Mouse (Mus musculus) T-helper 1 cell (primary cell): ENCODE data around the gene Plcg1.

Source experiments
- in situ Hi-C: fragments of 300-600 bp; cut with MboI, MseI; formaldehyde crosslinking; loops from one replicate; pipeline ENCODE4 v1.15.1; 2025; ENCODE audit warnings: high pct_unique_total_duplicates

Gene Plcg1

DNA sequence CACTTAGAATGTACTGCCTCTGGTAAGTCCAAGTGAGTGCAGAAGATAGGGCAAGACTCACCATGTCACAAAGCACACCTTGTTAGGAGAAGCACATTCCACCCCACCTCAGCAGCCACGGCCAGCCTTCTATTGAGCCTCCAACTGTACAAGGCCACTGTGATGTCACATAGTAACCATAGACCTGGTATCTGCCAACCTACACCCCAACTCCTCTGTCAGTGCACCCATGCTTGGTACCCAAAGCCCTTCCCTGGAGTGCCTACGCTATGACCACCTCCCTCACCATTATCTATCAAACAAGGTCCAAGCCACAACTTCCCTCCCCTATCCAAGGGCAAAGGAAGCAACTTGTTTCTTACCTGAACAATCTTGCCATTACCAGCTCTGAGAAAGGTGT is 37.9 kb downstream of the Plcg1 start:
- in situ Hi-C loops: loop anchor here (25.0 kb wide), 1 partner anchor 118 kb away; the partner anchor contains the start of gene Lpin3

DNA sequence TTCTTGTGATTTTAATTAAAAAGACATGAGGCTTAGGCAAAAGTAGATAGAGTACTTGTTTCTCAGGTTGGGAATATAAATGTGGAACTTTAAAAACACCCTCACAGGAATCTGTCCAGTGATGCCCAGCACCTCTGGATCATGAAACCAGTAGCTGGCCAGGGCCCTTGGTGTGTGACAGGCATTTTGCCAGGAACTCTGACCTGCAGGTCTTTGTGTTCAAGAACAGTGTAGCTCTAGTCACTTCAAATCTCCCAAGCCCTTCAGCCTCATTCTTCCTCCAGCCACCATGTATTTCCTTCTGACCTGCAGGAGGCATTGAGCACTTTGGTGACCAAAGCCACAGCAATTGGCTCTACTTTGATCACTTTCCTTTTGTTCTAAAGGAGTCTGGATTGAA is 39.3 kb downstream of the Plcg1 start:
- in situ Hi-C loops: loop anchor here (25.0 kb wide), 1 partner anchor 117 kb away; the partner anchor contains the start of gene Lpin3

DNA sequence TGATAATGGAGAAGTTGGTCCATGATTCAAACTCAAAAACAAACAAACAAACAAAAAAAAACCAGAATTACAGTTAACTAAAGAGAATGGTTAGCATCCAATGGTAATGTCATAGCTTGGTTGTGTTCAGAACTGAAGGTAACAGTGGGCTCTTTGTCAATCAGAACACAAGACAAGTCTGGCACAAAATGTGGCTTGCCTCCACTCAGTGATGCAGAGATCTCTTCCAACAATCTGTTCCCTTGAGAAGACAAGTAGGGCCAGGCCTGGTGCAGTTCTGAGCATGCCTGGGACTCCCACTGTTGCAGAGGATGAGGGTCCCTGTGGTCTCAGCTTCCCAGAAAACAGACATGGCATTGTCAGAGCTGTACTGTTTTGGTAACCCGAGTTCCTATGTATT is 39.8 kb downstream of the Plcg1 start:
- in situ Hi-C loops: loop anchor here (25.0 kb wide), 1 partner anchor 116 kb away; the partner anchor contains the start of gene Lpin3

DNA sequence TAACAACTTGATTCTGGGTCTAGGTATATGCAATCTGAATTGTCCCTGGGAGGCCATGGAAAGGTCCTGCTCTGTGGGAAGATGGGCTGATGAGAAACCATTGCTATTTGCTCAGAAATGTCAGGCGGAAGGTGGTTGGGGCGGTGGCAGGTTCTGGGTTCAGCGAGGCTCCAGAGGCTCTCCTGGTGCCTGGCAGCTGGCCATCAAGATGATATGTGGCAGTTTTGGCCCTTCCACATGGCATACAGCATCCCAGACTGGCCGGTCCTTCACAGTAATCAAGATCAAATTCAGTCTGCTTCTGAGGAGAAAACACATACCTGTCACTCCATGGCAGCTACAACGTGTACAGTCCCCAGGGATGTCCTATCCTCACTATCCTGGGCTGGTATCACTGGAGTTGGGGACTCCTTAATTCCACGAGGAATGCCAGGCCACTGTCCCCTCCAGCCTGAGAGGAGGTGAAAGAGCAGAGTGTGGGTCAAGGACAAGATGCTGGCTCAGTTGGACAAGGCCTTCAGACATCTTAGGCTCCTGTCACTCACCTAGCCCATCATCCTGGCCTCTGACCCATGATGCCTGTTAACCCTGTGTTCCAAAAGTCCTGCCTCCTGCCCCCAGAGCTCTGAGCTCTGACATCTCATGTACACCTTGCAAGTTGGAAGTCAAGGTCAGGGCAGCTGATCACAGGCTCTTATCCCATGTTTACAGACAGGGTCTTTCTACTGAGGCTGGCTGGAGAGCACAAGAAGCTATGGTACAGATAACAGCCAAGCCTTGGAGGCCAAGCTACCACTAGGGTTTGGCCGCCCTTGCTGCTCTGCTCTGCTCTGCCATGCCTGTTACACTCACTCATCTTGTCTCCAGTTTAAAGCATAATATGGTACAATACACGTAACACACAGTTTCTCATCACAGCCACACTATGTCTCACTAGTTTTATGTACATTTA is 40.5 kb downstream of the Plcg1 start:
- in situ Hi-C loops: loop anchor here (25.0 kb wide), 1 partner anchor 116 kb away; the partner anchor contains the start of gene Lpin3

DNA sequence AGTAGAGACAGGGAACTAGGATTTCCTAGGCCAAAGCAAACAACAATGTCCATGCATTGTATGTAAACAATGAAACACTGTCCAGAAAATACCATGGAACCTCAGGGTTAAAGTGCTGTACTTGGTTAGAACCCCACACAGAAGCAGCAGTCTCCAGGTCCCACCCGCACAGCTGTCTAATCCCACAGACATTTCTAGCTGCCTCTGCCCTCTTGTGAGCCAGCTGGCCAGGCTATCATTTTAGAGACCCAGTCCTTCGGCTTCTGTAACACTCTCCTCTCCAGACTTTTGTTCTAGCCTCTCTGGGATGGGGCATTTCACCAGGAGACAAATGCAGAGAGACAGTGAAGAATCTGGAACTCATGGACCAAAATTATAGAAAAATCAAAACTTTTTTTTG is 46.9 kb downstream of the Plcg1 start:
- in situ Hi-C loops: no loop called here

DNA sequence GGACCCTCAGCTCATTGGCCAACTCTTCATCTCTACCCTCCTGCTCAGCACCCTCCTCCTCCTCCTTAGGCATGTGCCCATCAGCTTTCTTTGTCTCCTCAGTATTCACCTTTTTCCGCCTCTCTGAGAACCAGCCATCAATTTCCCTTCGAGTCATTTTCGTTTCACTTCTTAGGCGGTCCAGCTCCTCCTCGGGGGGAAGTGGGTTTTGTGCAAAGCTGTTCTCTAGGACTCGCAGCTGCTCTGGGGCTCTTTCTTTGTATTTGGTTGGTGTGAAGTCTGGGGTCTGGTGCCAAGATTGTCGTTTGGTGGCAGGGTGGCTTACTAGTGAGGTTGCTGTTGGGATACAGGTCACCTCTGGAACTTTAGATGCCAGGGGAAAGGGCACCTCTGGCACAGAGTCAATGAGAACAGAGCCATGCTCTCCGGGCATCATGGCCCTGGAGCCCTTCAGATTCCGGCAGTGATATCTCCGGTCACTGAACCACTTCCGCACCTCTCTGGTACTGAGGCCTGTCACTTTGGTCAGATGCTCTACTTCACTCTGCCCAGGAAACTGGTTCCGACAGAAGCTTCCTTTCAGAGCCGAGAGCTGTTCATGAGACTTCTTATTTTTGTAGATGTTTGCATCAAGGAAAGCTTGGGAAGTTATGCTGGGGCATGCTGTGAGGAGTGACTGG is 49.2 kb downstream of the Plcg1 start:
- in situ Hi-C loops: no loop called here

DNA sequence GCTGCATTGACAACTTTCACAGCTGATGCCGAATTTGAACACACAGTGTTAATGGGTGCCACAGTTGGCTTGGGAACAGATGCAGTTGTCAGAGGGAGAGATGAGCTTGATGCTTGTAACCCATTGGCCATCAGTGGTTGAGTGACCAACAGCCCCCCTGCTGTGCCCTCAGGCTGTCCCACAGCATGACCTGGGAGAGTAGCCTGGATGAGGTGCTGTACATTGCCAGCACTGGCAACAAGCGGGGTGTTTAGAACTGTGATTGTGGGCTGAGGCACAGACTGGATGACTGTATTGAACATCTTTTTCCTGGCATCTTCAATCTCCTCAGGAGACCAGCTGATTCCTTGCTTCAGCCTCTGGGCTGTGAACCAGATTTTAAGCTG is 49.7 kb downstream of the Plcg1 start:
- in situ Hi-C loops: no loop called here

DNA sequence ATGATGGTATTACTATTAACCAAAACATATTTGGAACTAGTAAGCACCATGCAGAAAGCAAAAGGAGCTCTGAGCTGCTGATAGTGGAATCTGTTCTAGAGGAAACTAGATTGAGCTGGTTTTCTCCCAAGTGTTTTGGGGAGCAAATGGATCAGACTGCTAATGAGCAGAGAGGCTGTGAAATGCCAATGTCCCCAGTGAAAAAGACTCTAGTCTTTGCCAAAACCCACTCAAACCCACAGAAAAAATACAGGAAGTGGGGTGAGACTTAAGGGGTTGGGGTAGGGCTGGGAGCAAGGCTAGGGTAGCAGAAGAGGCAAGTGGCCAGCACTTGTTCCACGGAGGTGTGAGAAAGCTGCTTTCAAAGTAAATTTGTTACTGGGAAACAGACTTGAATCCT is 55.2 kb downstream of the Plcg1 start:
- in situ Hi-C loops: no loop called here

DNA sequence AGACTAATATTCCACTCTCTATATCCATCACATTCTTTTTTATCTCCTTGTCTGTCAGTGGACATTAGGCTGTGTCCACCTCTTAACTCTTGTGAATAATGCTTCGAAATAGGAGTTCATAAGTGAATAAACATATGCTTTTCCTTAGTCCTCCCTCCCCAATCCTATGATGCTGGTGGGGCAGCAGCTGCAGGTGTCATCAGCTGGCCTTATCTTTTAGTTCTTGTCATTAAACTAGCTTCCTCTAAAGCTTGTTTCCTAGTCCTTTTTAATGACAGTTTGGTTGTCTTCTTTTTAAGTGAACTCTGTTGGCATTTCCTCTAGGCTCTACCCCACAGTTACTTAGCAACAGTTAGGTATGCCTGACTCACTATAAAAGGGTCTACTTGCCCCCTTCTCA is 57.9 kb downstream of the Plcg1 start:
- in situ Hi-C loops: no loop called here

DNA sequence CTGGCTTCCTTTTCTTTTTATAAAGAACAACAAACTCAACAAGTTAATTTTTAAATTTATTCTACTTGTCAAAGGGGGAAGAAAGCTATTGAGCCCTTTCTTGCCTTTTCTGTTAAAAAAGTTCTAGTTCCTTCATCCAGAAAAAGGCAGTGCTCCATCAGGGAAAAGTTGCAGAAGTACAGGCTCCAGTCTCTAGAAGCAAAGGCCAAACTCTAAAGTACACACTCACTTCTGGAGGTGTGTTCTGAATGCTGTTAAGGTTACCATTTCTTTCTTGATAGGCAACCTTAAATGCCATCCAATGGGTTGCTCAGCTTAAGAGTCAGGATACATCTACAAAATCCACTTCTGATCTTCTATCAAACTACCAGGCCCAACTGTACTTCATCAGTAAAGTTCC is 58.6 kb downstream of the Plcg1 start:
- in situ Hi-C loops: no loop called here

DNA sequence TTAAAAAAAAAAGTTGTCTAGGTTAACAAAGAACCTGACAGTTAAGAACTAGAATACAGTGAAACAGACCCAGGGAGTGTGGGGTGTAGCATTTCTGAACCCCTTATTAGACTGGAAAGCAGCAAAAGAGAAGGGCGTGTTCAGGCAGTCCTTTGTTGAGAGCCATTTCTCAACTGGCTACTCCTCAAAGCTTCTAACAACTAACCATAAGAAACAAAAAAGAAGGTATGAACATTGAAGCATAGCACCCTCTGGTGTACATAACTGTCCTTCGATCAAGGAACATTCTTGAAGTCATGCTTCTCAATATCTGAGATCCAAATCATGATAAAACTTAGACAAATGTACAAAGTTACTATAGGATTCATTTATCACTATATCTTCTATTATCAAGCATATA is 62.0 kb downstream of the Plcg1 start:
- in situ Hi-C loops: no loop called here

DNA sequence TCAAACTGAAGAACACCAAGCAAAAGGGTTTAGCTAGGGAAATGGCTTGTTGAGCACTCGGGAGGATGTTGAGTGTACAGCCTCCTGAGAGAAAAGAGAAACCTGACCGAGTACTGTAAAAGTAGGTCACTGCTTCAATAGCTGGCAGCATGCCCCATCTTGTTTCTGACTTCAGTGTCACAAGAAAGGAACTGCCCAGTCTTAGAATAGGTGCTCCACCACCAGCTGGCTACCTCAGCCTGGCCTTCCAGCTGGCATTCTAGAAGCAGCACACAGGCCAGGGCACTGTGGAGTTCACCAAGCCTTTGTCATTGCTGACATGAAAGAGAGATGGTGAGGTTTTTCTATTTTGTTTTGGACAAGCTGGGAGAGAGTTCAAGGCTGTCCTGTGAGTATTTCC is 65.9 kb downstream of the Plcg1 start:
- in situ Hi-C loops: no loop called here

DNA sequence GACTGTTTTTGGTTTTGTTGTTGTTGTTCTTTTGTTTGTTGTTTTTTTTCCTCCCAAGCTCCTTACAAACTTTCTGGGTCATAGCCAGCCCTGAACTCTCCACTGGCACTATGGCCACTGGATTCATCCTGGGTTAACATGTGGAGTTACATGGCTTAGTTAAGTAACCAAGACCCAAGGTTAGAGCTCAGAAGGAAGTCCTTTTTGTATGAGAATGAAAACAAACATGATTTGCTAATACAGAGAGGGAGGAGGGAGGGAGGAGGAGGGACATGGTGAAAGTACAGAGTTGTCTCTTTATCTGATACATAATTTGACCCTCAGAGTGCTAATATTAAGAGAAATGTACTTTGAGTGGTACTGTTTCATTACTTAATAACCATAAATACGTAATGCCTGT is 67.1 kb downstream of the Plcg1 start:
- in situ Hi-C loops: no loop called here

DNA sequence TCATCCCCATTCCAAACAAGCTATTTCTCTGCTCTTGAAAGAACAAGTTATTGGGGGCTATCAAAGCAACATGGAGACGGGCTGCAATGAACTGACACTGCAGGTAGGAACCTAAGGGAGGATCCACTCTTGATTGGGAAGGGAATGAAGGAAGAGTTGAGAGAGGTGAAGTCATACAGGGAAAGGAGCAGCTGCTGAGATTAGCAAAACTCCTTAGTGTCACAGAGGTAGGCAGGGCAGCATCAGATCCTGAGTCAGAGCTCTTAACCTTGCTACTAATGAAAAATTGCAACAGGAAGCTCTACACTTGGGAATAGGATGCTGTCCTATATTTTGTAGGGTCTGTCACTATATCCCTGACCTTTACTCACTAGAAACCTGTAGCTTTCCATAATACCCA is 69.9 kb downstream of the Plcg1 start:
- in situ Hi-C loops: no loop called here

DNA sequence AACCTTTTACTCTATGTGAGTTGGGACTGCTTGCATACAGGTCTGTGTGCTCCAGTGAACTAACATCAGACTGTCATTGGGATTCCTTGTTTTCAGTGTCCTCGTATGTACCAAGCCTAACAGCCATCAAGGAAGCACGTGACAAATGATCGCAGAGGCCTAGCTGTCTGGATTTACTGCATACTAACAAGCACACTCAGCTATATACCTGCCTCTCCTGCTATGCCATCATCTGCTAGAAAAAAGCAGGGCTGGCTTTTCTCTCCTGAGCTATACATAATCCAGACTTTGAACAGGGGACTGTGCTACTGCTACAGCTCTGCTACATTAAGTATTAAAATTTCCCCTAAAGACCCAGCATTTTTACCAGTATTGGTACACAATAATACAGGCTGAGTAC is 71.2 kb downstream of the Plcg1 start:
- in situ Hi-C loops: no loop called here

DNA sequence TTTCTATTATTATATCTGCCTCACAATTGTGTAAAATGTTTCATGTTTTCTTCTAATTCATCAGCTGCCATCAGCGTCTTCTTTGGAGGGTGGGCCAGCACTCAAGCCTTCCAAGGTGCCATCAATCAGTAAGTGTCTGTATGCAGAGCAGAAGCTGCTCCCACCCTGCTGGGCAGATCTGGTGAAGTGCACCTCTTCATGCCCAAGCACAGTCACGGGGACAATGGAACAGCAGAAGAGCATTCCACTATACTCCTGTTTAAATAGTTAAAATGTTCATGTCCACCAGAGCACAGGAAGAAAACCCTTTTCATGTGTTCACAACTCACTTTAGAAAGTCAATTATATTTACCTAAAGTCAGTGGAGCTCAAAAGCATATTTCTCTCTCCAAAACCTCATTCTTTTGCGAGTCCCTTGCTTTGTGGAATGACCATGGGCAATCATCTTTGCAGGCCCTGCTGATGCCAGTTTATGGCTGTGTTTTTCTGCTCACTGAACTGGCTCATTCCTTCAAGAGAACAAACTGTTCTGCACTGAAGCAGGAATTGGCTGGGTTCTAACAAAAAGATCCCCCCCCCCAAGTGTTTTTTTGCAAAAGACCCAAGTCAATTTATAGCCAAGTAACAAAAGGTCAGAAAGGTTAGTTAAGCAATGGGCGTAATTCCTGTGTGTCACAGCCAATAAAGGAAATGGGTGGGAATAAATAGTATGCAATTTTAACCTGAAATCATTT is 73.9 kb downstream of the Plcg1 start:
- in situ Hi-C loops: no loop called here

DNA sequence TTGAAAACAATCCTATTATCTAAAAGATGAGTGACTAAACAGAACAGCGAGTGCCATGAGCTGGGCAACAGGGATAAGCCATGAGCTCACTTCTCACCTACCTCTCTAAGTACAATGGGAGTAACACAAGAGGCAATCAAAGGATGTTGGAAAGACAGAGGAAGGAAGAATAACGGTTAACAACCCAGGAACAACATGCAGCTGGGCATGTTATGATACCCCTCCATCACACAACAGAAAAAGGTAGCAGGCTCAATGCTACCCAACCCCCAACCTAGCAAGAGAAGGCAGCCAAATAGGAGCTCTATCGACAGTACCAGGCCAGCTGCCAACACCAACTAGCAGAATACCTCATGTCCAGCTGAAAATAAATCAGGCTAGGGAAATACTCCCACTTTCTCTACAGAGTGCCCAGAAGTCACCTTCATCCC is 75.0 kb downstream of the Plcg1 start:
- in situ Hi-C loops: no loop called here

DNA sequence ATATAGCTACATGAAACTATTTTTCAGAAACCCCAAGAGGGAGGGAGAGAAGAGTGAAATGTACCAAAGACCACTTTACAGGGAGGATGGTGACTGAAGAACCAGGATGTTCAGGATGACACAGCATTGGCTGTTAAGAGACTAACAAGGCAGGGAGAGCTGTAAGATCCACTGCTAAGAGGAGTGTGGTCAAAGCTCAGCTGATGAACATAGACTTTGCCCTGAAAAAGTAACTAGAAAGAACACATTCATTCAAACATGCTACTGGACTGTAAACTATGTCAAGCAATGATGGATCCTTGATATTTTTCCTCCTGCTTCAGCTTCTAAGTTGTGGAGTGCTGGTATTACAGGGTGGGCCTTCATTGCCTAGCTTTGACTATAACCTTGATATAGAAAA is 79.3 kb downstream of the Plcg1 start:
- in situ Hi-C loops: no loop called here

DNA sequence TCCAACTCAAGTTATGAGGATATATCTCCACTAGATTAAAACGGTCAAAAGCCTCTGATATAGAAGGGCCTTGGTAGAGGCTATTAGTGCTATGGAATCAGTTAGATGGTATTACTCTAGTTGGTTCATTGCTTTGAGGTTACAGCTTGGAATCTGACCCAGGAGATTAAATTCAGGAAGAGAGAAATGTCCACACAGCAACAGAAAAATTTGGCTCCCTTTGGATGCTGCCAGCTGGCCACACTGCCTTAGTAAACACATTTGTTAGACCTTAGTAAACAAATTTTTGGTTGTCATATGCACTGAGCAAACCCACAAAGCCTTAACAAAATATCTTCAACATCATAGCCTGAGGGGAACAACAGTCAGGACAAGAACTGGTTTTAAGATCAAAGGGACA is 79.7 kb downstream of the Plcg1 start:
- in situ Hi-C loops: no loop called here
